Mouse (Mus musculus): ENCODE data around the gene Nthl1.

Nthl1 gene

GRCm38 (mm10) chr17:24628646-24629045, 3.8 kb upstream of the Nthl1 start:
- DNase-seq (ENCODE audit: low read depth, low spot score) = peak; percentile 53

GRCm38 (mm10) chr17:24630072-24630471, 2.4 kb upstream of the Nthl1 start:
- no peak for DNase-seq (ENCODE audit: low read depth, low spot score)

DNA sequence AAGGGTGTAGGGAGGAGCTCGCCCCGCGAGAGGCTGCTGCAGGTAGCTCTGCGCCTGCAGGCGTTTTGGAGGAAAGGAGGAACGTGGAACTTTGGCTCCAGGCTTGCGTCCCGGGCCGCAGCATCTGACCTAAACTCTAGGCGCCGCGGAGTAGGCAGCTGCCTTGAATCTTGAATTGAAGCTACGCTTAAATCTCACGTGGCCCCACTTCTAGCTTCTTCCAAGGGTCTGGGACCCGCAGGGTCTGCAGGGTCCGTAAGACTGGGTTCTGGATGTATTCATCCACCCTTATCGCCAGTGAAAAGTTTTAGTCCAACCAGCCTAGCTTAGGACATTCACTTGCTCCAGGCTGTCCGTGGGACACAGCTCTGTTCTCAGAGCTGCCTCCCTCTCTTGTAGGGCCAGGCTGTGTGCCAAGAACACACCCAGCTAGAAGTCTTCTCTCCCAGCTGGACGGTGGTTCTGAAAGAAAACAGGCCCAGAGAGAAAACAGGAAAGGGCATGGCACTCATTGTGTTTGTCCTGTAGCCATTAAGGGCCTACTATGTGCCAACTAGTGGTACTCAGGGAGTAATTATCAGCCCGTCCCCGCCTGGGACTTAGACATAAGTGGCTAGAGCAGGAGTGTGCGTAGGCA, 451 bp downstream of the Nthl1 start:
- DNase-seq (ENCODE audit: low read depth, low spot score) = no peak

- no peak for DNase-seq (ENCODE audit: low read depth, low spot score)
These were observed 1.4 kb downstream of the Nthl1 start for GRCm38 (mm10) chr17:24633831-24634230.

DNA sequence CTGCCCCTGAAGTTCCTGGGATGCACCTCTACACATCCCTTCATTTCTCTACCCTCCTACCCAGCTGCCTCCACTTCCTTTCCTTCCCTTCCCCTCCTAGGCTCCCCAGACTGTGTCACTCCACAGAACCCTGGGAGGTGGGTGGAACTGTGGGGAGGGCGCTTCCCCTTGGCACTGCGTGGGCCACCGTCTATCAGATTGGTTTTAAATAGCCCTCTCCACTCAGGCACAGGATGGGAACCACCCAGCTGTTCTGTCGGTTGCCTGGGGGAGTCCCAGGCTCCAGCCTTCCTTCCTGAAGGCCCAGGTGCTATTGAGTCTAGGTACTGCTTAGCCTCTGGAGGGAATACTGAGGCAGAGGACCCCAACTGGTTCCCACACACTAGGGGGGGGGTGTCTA, 2.5 kb downstream of the Nthl1 start:
- DNase-seq (ENCODE audit: low read depth, low spot score) = no peak

- DNase-seq (ENCODE audit: low read depth, low spot score) = no peak
These were observed 3.2 kb downstream of the Nthl1 start for GRCm38 (mm10) chr17:24635694-24636093.

DNA sequence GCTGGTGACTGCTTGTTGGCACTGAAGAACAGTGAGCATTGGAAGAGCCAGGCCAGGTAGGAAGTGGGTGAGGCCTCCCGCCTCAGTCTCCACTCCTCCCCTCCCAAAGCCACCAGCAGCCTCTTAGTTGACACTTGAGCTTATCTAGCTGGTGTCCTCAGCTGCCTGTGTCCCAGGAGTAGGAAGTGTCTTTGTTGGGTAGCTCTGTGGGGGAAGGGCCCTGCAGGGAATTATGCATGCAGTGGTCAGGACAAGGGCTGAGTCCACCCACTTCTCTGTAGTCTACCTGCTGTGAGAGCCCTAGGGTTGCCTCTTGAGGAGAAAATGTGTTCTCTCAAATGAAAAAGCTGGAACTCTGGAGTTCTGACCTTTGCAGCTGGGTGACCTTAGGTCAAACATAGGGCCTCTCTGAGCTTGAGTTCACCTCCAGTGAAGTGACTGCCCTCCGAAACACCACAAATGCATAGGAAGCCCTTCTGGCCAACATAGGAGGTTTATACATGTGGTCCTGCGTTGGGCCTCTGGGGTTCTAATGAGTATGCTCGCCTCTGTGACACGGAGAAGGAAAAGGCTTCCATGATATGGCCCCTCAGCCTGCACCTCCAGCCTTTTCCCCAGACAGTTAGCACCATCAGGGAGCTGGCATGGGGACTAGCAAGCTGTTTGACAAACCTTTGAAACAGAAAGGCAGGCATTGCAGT, 4.5 kb downstream of the Nthl1 start:
- DNase-seq (ENCODE audit: low read depth, low spot score) = no peak

GRCm38 (mm10) chr17:24638214-24638613, 5.7 kb downstream of the Nthl1 start:
- DNase-seq (ENCODE audit: low read depth, low spot score) = no peak

- no peak for DNase-seq (ENCODE audit: low read depth, low spot score)
These were observed 6.4 kb downstream of the Nthl1 start for GRCm38 (mm10) chr17:24638840-24639239.

DNA sequence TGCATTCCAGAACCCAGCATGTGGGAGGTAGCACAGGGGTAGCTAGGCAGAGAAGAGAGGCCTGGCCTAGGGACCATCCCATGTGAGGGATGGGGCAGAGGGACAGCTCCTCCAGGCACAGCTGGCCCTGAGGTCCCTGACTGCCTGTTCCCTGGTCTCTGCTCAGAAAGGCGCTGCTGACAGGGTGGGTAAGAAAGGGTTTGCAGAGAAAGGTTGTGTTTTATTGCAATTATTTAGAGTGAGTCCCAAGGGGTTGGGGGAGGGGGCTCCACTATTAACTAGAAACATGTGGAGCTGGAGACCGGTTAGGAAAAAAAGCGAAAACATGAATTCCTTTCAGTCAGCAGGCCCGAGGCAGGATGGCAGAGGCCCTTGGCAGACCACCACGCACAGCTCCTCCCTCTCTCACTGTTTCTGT, 7.1 kb downstream of the Nthl1 start:
- DNase-seq (ENCODE audit: low read depth, low spot score) = no peak

- no peak for DNase-seq (ENCODE audit: low read depth, low spot score)
These were observed 7.6 kb downstream of the Nthl1 start for GRCm38 (mm10) chr17:24640119-24640518.

- no peak for DNase-seq (ENCODE audit: low read depth, low spot score)
These were observed 8.1 kb downstream of the Nthl1 start for GRCm38 (mm10) chr17:24640581-24640980.

DNA sequence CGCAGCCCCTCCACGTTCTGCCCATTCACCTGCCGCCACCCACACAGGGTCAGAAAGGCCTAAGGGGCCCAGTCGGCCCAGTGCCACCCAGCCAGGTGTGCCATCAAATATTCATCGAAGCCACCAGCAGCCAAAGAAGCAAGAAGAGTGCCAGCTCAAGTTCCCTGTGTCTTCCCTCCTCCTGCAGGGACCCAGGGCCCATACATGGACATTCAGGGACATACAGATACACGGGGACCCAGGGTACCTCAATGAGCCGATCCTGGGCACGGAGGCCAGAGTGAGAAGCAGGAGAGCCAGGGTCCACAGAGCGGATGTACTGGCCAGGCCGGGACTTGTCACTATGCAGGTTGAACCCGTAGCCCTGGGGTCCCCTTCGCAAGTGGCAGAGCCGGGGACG, 9.5 kb downstream of the Nthl1 start:
- no peak for DNase-seq (ENCODE audit: low read depth, low spot score)

DNA sequence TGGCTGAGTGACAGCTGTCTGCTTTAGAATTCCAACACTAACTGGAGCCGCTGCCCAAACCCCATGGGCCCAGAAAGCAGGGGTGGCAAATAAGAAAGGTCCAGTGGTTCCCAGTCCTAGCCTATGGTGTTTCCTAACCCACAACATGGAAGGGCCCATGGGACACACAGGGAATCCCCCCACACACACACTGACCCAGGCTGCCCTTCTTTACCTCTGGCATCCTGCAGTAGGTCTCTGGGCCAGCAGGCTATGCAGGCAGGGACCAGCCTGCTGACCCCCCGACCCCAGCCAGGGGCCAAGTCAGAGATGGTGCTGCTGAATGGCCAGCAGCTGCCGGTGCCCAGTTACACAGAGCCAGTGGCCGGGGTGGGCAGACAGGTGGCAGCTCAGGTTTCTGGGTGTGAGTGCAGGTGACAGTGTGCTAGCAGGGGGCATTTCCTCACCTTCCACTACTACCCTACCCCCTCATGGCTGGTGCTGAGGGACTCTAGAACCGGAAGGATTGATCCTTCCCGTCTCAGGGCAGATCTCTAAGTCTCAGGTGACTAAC, 10.4 kb downstream of the Nthl1 start:
- DNase-seq (ENCODE audit: low read depth, low spot score) = no peak

DNA sequence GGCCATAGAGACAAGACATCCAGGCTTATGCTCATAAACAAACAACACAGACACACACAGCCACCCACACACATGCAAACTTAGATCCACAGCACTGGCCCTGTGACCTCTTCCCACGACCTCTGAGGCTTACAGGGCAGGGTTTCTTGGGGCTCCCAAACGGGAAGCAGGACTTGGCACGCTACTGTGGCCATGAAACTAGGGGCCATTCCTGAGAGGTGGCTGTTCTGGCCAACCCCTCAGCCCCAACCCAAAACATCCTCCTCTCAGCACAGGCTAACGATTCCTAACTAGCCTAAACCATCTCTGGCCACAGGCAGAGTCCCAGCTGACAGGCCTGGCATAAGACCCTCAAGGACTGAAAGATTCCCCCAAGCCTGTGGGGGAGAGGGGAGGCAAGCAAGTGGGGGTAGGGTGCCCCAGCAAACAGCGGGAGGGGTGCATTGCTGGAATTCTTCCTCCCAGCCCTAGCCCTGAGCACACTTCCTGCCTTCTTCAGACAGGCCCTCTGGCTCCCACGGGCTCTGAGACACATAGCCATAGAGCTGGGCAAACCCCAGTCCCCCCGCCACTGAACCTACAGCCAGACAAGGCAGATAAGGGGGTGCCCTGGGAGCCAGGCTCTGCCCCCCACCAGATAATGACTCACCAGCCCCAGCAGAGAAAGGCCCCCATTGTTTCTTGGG, 11.7 kb downstream of the Nthl1 start:
- no peak for DNase-seq (ENCODE audit: low read depth, low spot score)

GRCm38 (mm10) chr17:24644875-24645721, 12.6 kb downstream of the Nthl1 start:
- DNase-seq (ENCODE audit: low read depth, low spot score) = no peak

- DNase-seq (ENCODE audit: low read depth, low spot score) = no peak
These were observed 13.4 kb downstream of the Nthl1 start for GRCm38 (mm10) chr17:24645916-24646315.

DNA sequence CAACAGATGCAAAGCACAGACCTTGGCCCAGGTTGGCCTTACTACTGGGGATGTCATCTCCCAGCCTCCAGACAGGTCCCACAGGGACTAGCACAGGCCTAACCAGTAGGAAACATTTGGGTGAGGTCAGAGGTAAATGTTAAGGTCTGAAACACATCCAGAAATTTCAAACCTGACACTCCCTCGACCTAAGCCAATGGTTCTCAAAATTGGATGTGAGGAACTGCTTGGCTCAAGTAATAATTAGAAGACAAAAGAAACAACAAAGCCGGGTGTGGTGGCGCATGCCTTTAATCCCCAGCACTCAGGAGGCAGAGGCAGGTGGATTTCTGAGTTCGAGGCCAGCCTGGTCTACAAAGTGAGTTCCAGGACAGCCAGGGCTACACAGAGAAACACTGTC, 13.9 kb downstream of the Nthl1 start:
- DNase-seq (ENCODE audit: low read depth, low spot score) = no peak

- DNase-seq (ENCODE audit: low read depth, low spot score) = no peak
These were observed 15.0 kb downstream of the Nthl1 start for GRCm38 (mm10) chr17:24647493-24647892.

- DNase-seq (ENCODE audit: low read depth, low spot score) = no peak
These were observed 16.4 kb downstream of the Nthl1 start for GRCm38 (mm10) chr17:24648731-24649377.

DNA sequence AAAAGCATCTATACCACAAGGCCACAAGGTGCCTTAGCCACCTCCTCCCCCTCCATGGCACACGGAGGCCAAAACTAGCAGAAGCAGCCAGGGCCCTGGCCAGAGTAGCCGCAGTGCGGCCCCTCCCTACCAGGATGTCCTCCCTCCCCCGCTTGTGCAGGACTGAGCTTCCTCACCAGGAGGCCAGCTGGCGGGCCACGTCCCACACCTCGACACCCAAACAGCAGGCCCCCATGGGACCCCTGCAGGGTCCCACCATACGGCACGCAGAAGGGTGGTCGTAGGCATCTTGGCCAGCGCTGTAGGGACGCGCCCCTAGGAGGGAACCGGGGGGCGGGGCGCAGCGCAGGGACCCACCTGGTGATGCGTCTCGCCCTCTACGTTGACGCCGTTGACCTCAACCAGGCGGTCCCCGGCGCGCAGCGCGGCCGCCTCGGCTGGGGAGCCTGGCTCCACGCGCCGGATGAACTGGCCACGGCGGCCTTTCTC, 17.1 kb downstream of the Nthl1 start:
- DNase-seq (ENCODE audit: low read depth, low spot score) = no peak
